Mouse (Mus musculus): ENCODE measurements at regions not wholly inside any gene's neighbourhood (a gene's known extent, or its start where the extent isn't known, plus 50 kb on each side); places are given as distances from the start of the nearest gene placed in this dataset.

DNA sequence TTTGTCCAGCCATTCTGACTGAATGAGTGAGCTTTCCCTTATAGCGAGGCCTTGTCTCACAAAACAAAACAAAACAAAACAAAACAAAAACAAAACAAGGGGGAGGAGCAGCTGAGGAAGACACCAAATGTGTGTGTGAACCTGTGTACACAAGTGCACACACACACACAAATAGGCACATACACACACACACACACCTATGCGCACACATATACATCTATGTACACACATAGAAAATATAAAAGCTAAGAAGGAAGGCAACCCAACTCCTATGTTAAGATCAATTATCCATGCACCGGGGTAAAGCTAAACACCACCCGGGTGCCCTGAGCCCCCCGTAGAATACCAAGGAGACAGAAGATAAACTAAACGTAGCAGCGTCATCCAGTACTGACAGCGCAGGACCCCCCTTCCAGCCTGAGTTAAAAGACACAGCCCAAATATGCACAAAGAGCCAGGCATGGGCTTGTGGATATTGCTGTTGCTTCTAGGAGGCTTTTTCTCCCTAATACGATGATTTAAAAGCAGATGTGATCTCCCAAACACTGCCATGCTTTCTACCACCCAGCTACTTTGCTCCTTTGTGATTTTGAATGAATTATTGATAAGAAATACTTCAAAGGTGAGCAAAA is 108.4 kb upstream of the Ptbp2 start:
- DNase-seq = no peak

DNA sequence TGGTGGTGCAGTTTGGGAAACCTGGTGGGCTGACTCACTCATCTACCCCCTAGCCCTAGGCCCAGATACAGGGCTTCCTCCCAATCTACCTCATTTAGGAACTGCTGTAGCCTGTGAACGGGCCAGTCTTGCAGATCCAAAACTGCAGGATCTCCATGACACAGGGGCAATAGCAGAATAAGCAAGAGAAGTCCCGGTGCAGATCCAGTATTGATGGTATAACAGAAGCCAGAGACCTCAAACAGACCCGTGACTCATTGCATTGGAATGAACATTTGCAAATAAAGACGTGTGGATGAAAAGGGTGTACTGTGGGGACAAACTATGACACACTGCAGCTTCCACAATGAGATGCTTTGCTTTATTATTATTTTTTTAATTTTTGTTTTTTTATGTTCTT is 106.6 kb upstream of the Ptbp2 start:
- DNase-seq = no peak

DNA sequence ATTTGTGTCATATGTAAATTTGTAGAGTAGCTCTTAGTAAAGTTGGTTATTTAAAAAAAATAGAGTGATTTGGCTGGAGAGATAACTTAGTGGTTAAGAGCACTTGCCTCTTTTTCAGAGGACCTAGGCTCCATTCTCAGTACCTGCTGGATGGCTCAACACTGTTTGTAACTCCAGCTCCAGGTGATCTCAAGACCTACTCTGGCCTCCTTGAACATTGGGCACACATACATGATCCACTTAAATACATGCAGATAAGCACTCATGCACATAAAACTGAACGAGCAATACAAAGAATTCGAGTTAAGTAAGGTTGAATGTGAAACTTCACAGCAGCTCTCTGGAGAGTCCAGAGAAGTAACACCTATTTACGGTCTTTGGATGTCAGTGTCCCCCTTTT is 104.2 kb upstream of the Ptbp2 start:
- no peak for DNase-seq

GRCm38 (mm10) chr3:119876395-119876794 is 92.1 kb upstream of the Ptbp2 start:
- DNase-seq = no peak

- DNase-seq = no peak
Observed at GRCm38 (mm10) chr3:119875061-119875460, 90.8 kb upstream of the Ptbp2 start.

- peak; percentile 13 to 17 for DNase-seq
Observed at GRCm38 (mm10) chr3:119862194-119862957, 78.1 kb upstream of the Ptbp2 start.

All from layer of hippocampus, postnatal 36 days (tissue).